Mouse (Mus musculus): ENCODE measurements around the gene Cdk4. TPM values are rescaled to one million over a fixed set of nuclear protein-coding genes. Genes with fewer than 3 reads are reported as not detected.

Cdk4 gene
- polyA plus RNA-seq, 1 experiment from 2014 or later = 1,539 TPM

DNA sequence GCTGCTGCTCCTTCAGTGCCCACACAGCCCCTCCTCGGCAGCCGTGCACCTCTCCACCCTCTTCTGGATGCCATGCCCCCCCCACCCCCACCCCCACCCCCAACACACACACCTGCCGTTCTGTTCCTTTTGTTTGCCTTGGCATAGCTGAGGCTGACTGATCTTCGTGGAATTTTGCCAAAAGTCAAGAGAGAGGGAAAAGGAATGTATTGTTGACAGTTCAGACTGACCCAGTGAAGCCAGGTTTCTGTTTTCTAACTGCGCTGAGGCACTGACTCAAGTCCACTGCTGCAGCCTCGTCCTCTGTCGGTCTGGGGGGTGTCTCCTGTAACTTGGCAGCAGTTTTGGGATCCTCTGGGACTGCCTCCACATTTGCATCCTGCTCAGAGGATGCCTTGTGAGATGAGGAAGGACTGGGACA, 31.1 kb downstream of the Cdk4 start:
- Histone ChIP-seq H3K36me3 (ENCODE audit: control insufficient read depth, insufficient read depth, low read length) (peaks cover 6% of the 10 kb centered on the region; the same call in 1 of the 2 replicates), H3K27me3 (replicated peaks; ENCODE audit: control insufficient read depth, insufficient read depth, low read length) (peaks cover 32% of the 10 kb centered on the region), H3K9me3 (ENCODE audit: control insufficient read depth, low read length) (no peaks in the 10 kb centered on the region), H3K4me1 (replicated peaks; ENCODE audit: control insufficient read depth, insufficient read depth, low read length) (peaks cover 15% of the 10 kb centered on the region), H3K27ac (ENCODE audit: low read depth, low read length) (no peak overlapping the region), H3K4me3 (ENCODE audit: low read depth, low read length) (no peak overlapping the region), H3K4me2 (no peak overlapping the region), H3K9ac (ENCODE audit: low read depth, low read length) (no peak overlapping the region)
- DNase-seq (ENCODE audit: low spot score) (no peak), ATAC-seq (replicated peaks; ENCODE audit: low FRiP score) (no peak)
- 57% methylated on average over 7 of the region's 7 CpGs for WGBS

DNA sequence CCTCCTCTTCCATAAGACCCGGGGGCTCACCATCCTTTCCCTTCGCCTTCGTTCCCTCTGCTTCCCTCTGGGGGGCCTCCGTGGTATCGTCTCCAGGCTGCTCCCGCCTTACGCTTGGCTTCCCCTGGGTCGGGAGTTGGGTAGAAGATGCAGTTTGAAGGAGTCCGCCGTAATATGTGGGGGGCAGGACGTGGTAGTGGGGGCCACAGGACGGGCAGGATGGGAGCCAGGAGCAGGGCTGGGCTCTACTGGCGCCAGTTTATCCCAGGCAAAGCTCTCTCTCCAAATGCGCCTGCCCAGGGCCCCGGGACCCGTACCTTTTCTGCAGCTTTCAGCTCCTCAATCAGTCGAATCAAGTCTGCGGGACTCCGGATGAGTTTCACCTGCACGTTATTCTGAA, 35.2 kb downstream of the Cdk4 start:
- peaks cover 20% of the 10 kb centered on the region for H3K4me1 ChIP-seq (replicated peaks; ENCODE audit: control insufficient read depth, insufficient read depth, low read length)
- H3K27me3 ChIP-seq (replicated peaks; ENCODE audit: control insufficient read depth, insufficient read depth, low read length) = no peaks in the 10 kb centered on the region
- peaks cover 7% of the 10 kb centered on the region; the same call in 1 of the 2 replicates for H3K36me3 ChIP-seq (ENCODE audit: control insufficient read depth, insufficient read depth, low read length)
- H3K4me2 ChIP-seq = no peak overlapping the region
- H3K4me3 ChIP-seq (ENCODE audit: low read depth, low read length) = no peak overlapping the region
- no peak overlapping the region for H3K9ac ChIP-seq (ENCODE audit: low read depth, low read length)
- H3K27ac ChIP-seq (ENCODE audit: low read depth, low read length) = no peak overlapping the region
- 83% methylated on average over 20 of the region's 20 CpGs for WGBS
- no peak for DNase-seq (ENCODE audit: low spot score)
- no peaks in the 10 kb centered on the region for H3K9me3 ChIP-seq (ENCODE audit: control insufficient read depth, low read length)
- no peak for ATAC-seq (replicated peaks; ENCODE audit: low FRiP score)

DNA sequence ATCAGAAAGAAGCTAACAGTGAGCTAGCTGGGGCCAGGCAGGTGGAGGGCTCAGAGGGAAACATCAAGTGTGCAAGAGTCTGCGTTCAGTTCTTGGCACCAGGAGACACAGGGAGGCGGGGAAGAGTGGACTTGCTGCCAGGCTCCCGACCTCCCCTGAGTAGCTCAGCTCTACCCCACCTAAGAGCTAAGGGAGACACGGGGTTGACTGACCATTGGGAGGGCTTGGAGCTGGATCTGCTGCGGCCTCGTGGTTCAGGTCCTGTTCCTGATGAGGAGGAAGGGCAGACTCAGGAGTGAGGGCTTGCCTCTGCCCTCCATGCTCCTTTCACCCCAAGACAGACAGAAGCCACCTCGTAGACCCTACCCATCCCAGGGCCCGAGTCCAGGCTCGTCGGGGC, 35.9 kb downstream of the Cdk4 start:
- H3K4me3 ChIP-seq (ENCODE audit: low read depth, low read length) = no peak overlapping the region
- no peak for ATAC-seq (replicated peaks; ENCODE audit: low FRiP score)
- no peak for DNase-seq (ENCODE audit: low spot score)
- no peak overlapping the region for H3K9ac ChIP-seq (ENCODE audit: low read depth, low read length)
- H3K9me3 ChIP-seq (ENCODE audit: control insufficient read depth, low read length) = no peaks in the 10 kb centered on the region
- no peak overlapping the region for H3K4me2 ChIP-seq
- H3K27me3 ChIP-seq (replicated peaks; ENCODE audit: control insufficient read depth, insufficient read depth, low read length) = no peaks in the 10 kb centered on the region
- H3K4me1 ChIP-seq (replicated peaks; ENCODE audit: control insufficient read depth, insufficient read depth, low read length) = peaks cover 23% of the 10 kb centered on the region
- 89% methylated on average over 10 of the region's 10 CpGs for WGBS
- H3K27ac ChIP-seq (ENCODE audit: low read depth, low read length) = no peak overlapping the region
- H3K36me3 ChIP-seq (ENCODE audit: control insufficient read depth, insufficient read depth, low read length) = peaks cover 7% of the 10 kb centered on the region; the same call in 1 of the 2 replicates

DNA sequence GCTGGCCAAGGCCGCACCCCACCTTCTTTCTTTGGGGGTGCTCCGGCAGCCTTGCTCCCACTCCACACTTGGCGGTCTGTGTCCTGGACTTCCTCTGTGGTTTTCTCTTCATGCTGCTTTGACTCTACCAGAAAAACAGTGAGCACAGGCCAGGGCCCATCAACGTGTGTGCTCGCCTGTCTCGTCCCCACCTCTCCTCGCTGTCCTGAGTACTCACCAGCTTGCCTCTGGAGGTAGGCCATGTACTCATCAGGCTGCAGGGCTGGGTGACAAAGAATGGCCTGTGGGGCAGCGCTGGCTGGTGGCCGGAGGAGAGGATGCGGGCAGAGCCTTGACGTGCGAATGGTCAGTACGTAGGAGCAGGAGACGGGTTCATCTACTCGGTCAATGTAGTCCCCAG, 36.5 kb downstream of the Cdk4 start:
- Histone ChIP-seq H3K36me3 (ENCODE audit: control insufficient read depth, insufficient read depth, low read length) (peaks cover 7% of the 10 kb centered on the region; the same call in 1 of the 2 replicates), H3K4me3 (ENCODE audit: low read depth, low read length) (no peak overlapping the region), H3K9ac (ENCODE audit: low read depth, low read length) (no peak overlapping the region), H3K27ac (ENCODE audit: low read depth, low read length) (no peak overlapping the region), H3K27me3 (replicated peaks; ENCODE audit: control insufficient read depth, insufficient read depth, low read length) (no peaks in the 10 kb centered on the region), H3K4me2 (0 out of 2 replicates have a peak overlapping the region, but pooled peaks have one; percentile 4), H3K9me3 (ENCODE audit: control insufficient read depth, low read length) (no peaks in the 10 kb centered on the region), H3K4me1 (replicated peaks; ENCODE audit: control insufficient read depth, insufficient read depth, low read length) (peaks cover 23% of the 10 kb centered on the region)
- 79% methylated on average over 15 of the region's 15 CpGs for WGBS
- ATAC-seq (replicated peaks; ENCODE audit: low FRiP score) = peak; percentile 6; the same call in 1 of the 2 replicates
- no peak for DNase-seq (ENCODE audit: low spot score)

DNA sequence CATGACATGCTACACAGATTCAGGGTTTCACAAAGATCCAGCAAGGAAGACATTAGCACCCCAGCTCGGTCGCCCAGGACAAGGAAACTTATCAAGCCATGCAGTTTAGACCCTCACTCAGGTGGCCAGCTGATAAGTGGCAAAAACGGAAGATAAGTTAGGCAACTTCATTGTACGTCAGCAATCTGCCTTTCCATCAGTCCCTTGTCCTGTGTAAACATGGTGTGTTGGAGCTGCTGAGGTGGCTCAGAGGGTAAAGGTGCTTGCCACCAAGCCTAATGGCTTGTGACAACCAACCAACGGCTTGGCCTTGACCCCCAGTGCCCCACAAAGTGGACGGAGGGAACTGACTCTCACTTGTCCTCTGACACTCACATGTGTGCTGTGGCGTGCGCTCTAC, 37.1 kb downstream of the Cdk4 start:
- H3K27ac ChIP-seq (ENCODE audit: low read depth, low read length) = peak overlapping the region; percentile 65
- no peak for DNase-seq (ENCODE audit: low spot score)
- H3K9ac ChIP-seq (ENCODE audit: low read depth, low read length) = no peak overlapping the region
- H3K4me3 ChIP-seq (ENCODE audit: low read depth, low read length) = no peak overlapping the region
- H3K36me3 ChIP-seq (ENCODE audit: control insufficient read depth, insufficient read depth, low read length) = peaks cover 7% of the 10 kb centered on the region; the same call in 1 of the 2 replicates
- H3K27me3 ChIP-seq (replicated peaks; ENCODE audit: control insufficient read depth, insufficient read depth, low read length) = no peaks in the 10 kb centered on the region
- peaks cover 23% of the 10 kb centered on the region for H3K4me1 ChIP-seq (replicated peaks; ENCODE audit: control insufficient read depth, insufficient read depth, low read length)
- 44% methylated on average over 8 of the region's 8 CpGs for WGBS
- peak overlapping the region; percentile 4 for H3K4me2 ChIP-seq
- H3K9me3 ChIP-seq (ENCODE audit: control insufficient read depth, low read length) = no peaks in the 10 kb centered on the region
- ATAC-seq (replicated peaks; ENCODE audit: low FRiP score) = peak; percentile 70

DNA sequence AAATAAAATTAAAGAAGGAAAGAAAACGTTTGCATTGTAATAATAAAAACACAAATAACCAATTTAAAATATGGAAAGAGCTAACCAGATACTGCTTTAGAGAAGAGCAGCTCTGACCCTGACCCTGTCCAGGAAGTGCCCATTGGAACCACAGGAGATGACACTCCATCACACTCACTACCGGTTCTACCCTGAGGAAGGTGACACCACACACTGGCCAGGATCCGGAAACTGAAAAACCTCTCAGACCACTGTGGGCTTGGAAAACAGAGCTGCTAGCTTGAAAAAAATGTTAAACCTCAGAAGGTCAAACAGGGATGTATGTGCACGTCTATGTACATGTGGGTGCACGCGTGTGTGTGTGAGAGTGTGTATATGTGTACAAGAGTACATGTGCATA, 37.8 kb downstream of the Cdk4 start:
- Histone ChIP-seq H3K27ac (ENCODE audit: low read depth, low read length) (no peak overlapping the region; the same call in 1 of the 2 replicates), H3K27me3 (replicated peaks; ENCODE audit: control insufficient read depth, insufficient read depth, low read length) (no peaks in the 10 kb centered on the region), H3K36me3 (ENCODE audit: control insufficient read depth, insufficient read depth, low read length) (peaks cover 4% of the 10 kb centered on the region; the same call in 1 of the 2 replicates), H3K4me1 (replicated peaks; ENCODE audit: control insufficient read depth, insufficient read depth, low read length) (peaks cover 23% of the 10 kb centered on the region), H3K4me2 (no peak overlapping the region), H3K9me3 (ENCODE audit: control insufficient read depth, low read length) (no peaks in the 10 kb centered on the region), H3K4me3 (ENCODE audit: low read depth, low read length) (no peak overlapping the region), H3K9ac (ENCODE audit: low read depth, low read length) (no peak overlapping the region)
- 73% methylated on average over 6 of the region's 6 CpGs for WGBS
- ATAC-seq (replicated peaks; ENCODE audit: low FRiP score) = no peak
- DNase-seq (ENCODE audit: low spot score) = no peak

DNA sequence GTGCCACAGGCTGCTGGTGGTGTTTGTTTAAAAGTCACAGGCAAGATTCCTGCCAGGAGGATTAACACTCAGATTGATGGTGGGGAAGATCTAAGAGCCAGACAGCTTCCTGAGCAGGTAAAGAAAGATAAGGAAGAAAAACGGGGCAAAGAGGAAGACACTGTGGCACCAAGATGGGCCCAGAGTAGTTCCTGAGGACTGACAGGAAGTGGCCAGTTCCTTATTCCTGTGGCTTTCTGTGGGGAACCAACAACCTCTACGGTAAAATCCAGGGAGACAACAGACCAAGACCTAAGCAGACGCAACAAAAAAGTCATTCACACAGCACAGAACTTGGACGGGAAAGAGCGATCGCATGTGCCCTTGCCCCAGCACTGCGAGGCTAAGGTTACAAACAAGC, 40.3 kb downstream of the Cdk4 start:
- DNase-seq (ENCODE audit: low spot score) (no peak), ATAC-seq (replicated peaks; ENCODE audit: low FRiP score) (no peak)
- peaks cover 37% of the 10 kb centered on the region for H3K4me1 ChIP-seq (replicated peaks; ENCODE audit: control insufficient read depth, insufficient read depth, low read length)
- H3K9me3 ChIP-seq (ENCODE audit: control insufficient read depth, low read length) = no peaks in the 10 kb centered on the region
- H3K4me3 ChIP-seq (ENCODE audit: low read depth, low read length) = no peak overlapping the region
- no peak overlapping the region for H3K9ac ChIP-seq (ENCODE audit: low read depth, low read length)
- H3K27ac ChIP-seq (ENCODE audit: low read depth, low read length) = peak overlapping the region; percentile 43; the same call in 1 of the 2 replicates
- 46% methylated on average over 7 of the region's 7 CpGs for WGBS
- H3K4me2 ChIP-seq = peak overlapping the region; percentile 43
- no peaks in the 10 kb centered on the region for H3K27me3 ChIP-seq (replicated peaks; ENCODE audit: control insufficient read depth, insufficient read depth, low read length)
- H3K36me3 ChIP-seq (ENCODE audit: control insufficient read depth, insufficient read depth, low read length) = peaks cover 8% of the 10 kb centered on the region; the same call in 1 of the 2 replicates

DNA sequence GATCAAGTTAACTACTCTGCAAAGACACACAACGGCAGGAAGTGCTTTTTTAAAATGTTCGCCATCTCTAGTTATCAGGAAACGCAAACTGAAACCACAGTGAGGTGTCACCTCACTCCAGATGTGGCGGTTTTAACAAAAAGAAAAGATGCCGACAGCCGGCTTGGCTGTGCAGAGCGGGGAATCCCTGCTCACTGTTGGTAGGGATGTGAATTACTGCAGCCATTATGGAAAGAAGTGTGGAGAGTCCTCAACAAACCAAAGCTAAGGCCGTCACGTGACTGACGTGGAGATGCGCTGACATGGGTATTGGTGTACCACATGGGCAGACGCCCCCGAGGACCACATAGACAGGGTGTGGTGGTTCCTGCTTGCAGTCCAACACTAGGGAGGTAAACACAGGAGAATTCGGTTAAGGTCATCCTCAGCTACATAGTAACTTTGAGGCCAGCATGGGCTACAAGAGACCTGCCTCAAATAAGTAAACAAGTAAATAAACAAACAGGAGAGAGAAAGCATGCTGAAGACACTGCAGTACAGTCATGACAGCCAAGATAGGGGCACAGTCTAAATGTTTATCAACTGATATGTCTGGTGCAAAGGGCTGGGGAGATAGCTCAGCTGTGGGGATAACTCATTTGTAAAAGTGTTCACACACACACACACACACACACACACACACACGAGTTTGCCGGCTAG, 44.4 kb downstream of the Cdk4 start:
- Histone ChIP-seq H3K4me2 (peak overlapping the region; percentile 28), H3K27ac (ENCODE audit: low read depth, low read length) (peak overlapping the region; percentile 26; the same call in 1 of the 2 replicates)

DNA sequence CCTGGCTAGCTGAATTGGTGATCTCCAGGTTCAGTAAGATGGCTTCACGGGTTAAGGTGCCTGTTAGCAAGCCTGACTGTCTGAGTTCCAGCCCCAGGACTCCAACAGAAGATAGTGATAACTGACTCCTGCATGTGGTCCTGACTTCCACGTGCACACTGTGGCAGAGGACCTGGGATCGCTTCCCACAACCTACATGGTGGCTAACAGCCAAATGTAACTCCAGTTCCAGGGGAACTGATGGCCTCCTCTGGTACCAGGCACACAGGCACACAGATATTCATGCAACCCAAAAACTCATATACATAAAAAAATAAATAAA, 44.9 kb downstream of the Cdk4 start:
- Histone ChIP-seq H3K4me2 (peak overlapping the region; percentile 28; the same call in 1 of the 2 replicates), H3K36me3 (ENCODE audit: control insufficient read depth, insufficient read depth, low read length) (peaks cover 9% of the 10 kb centered on the region; the same call in 1 of the 2 replicates), H3K4me3 (ENCODE audit: low read depth, low read length) (no peak overlapping the region), H3K27me3 (replicated peaks; ENCODE audit: control insufficient read depth, insufficient read depth, low read length) (no peaks in the 10 kb centered on the region), H3K27ac (ENCODE audit: low read depth, low read length) (peak overlapping the region; percentile 26; the same call in 1 of the 2 replicates), H3K9ac (ENCODE audit: low read depth, low read length) (no peak overlapping the region), H3K9me3 (ENCODE audit: control insufficient read depth, low read length) (no peaks in the 10 kb centered on the region), H3K4me1 (replicated peaks; ENCODE audit: control insufficient read depth, insufficient read depth, low read length) (peaks cover 19% of the 10 kb centered on the region)
- 53% methylated on average over 3 of the region's 3 CpGs for WGBS
- peak; percentile 66 for ATAC-seq (replicated peaks; ENCODE audit: low FRiP score)
- no peak for DNase-seq (ENCODE audit: low spot score)

More for the DNA sequence above, 44.4 kb downstream of the Cdk4 start:
- H3K4me3 ChIP-seq (ENCODE audit: low read depth, low read length) = no peak overlapping the region
- 55% methylated on average over 16 of the region's 16 CpGs for WGBS
- DNase-seq (ENCODE audit: low spot score) = no peak
- H3K36me3 ChIP-seq (ENCODE audit: control insufficient read depth, insufficient read depth, low read length) = peaks cover 7% of the 10 kb centered on the region; the same call in 1 of the 2 replicates
- no peaks in the 10 kb centered on the region for H3K9me3 ChIP-seq (ENCODE audit: control insufficient read depth, low read length)
- no peaks in the 10 kb centered on the region for H3K27me3 ChIP-seq (replicated peaks; ENCODE audit: control insufficient read depth, insufficient read depth, low read length)
- peaks cover 19% of the 10 kb centered on the region for H3K4me1 ChIP-seq (replicated peaks; ENCODE audit: control insufficient read depth, insufficient read depth, low read length)
- peak; percentile 82 for ATAC-seq (replicated peaks; ENCODE audit: low FRiP score)
- 0 out of 2 replicates have a peak overlapping the region, but pooled peaks have one; percentile 10 for H3K9ac ChIP-seq (ENCODE audit: low read depth, low read length)

Data from liver, embryonic 11.5 days (tissue).